Mouse (Mus musculus) lung, postnatal 0 days (tissue): ENCODE results near the gene N4bp1.

Experiments
- CTCF ChIP-seq: IDR thresholded peaks from 2 replicates; pipeline ENCODE4 v1.5.1; 2016; ENCODE audit warnings: antibody characterized with exemption, mild to moderate bottlenecking
- EP300 ChIP-seq: IDR thresholded peaks from 2 replicates; pipeline ENCODE4 v1.6.1; 2016; ENCODE audit warnings: antibody characterized with exemption, mild to moderate bottlenecking, control low read depth

- TF ChIP-seq CTCF (no peak), EP300 (no peak)
Measured at GRCm38 (mm10) chr8:86841556-86842309, 43.3 kb downstream of the N4bp1 start.
